Mouse (Mus musculus): ENCODE data around the gene Kdm2b. TPM values are rescaled to one million over a fixed set of nuclear protein-coding genes. Genes with fewer than 3 reads are reported as not detected.
A peak's percentile ranks its signal among the peaks of the same experiment; 100 is the strongest.

Kdm2b gene
- total RNA-seq, 2 experiments from 2014 or later: 58.6 to 59.2 TPM

GRCm38 (mm10) chr5:122863053-122863452 lies 126.6 kb downstream of the Kdm2b start:
- no peak for DNase-seq (ENCODE audit: low spot score in 2 of 2)

GRCm38 (mm10) chr5:122855858-122856257 lies 133.8 kb downstream of the Kdm2b start:
- DNase-seq (ENCODE audit: low spot score in 2 of 2): no peak

GRCm38 (mm10) chr5:122852611-122853010 lies 137.0 kb downstream of the Kdm2b start:
- no peak for DNase-seq (ENCODE audit: low spot score in 2 of 2)

GRCm38 (mm10) chr5:122850319-122851002 lies 139.2 kb downstream of the Kdm2b start:
- no peak for DNase-seq (ENCODE audit: low spot score in 2 of 2)

- peak; percentile 93 to 96 for DNase-seq (ENCODE audit: low spot score in 2 of 2)
Observed at GRCm38 (mm10) chr5:122849521-122850318, 139.9 kb downstream of the Kdm2b start, which contains the start of gene Rnf34. TSS of gene Rnf34 (plus strand) at chr5:122850048.

- DNase-seq (ENCODE audit: low spot score in 2 of 2): no peak
Observed at GRCm38 (mm10) chr5:122843799-122844198, 145.8 kb downstream of the Kdm2b start.

- DNase-seq (ENCODE audit: low spot score in 2 of 2): no peak
Observed at GRCm38 (mm10) chr5:122841126-122841525, 148.5 kb downstream of the Kdm2b start.

GRCm38 (mm10) chr5:122832996-122833395 lies 156.6 kb downstream of the Kdm2b start:
- DNase-seq (ENCODE audit: low spot score in 2 of 2): no peak

- no peak for DNase-seq (ENCODE audit: low spot score in 2 of 2)
Observed at GRCm38 (mm10) chr5:122832536-122832935, 157.1 kb downstream of the Kdm2b start.

GRCm38 (mm10) chr5:122825099-122825498 lies 164.5 kb downstream of the Kdm2b start:
- DNase-seq (ENCODE audit: low spot score in 2 of 2): no peak

- no peak for DNase-seq (ENCODE audit: low spot score in 2 of 2)
Observed at GRCm38 (mm10) chr5:122824450-122824849, 165.2 kb downstream of the Kdm2b start.

- DNase-seq (ENCODE audit: low spot score in 2 of 2): no peak
Observed at GRCm38 (mm10) chr5:122823976-122824375, 165.6 kb downstream of the Kdm2b start.

- DNase-seq (ENCODE audit: low spot score in 2 of 2): no peak
Observed at GRCm38 (mm10) chr5:122822441-122822840, 167.2 kb downstream of the Kdm2b start.

- DNase-seq (ENCODE audit: low spot score in 2 of 2): no peak
Observed at GRCm38 (mm10) chr5:122821524-122821885, 168.1 kb downstream of the Kdm2b start.

GRCm38 (mm10) chr5:122820777-122821523 lies 168.7 kb downstream of the Kdm2b start, which contains the start of gene Anapc5:
TSS of gene Anapc5 (minus strand) at chr5:122821339.
- DNase-seq (ENCODE audit: low spot score in 2 of 2): peak; percentile 85 to 89

Other genes with a start within 250 kb of the Kdm2b start
- 100 to 1,000 TPM; 103 to 117 TPM for gene Camkk2, start 210.4 kb downstream of the Kdm2b start, total RNA-seq (2021)
- 100 to 1,000 TPM; 252 to 292 TPM for gene Anapc5, start 168.5 kb downstream of the Kdm2b start, total RNA-seq (2021)
- gene Rnf34, start 139.8 kb downstream of the Kdm2b start, total RNA-seq (2021): 10 to 100 TPM; 43.5 to 57.1 TPM
- gene Orai1, start 25.3 kb upstream of the Kdm2b start, total RNA-seq (2021): 10 to 100 TPM; 16.1 to 19.2 TPM
- gene Morn3, start 57.2 kb upstream of the Kdm2b start, total RNA-seq (2021): under 1 TPM; 0.51 to 0.85 TPM
- 10 to 100 TPM; 19.6 to 24.5 TPM for gene Tmem120b, start 78.6 kb upstream of the Kdm2b start, total RNA-seq (2021)
- gene Rhof, start 142.9 kb upstream of the Kdm2b start, total RNA-seq (2021): 10 to 100 TPM; 40.9 to 46.6 TPM
- gene Setd1b, start 152.4 kb upstream of the Kdm2b start, total RNA-seq (2021): 10 to 100 TPM; 31.7 to 35.0 TPM
- gene Psmd9, start 179.6 kb upstream of the Kdm2b start, total RNA-seq (2021): 10 to 100 TPM; 31.4 to 39.8 TPM
- gene Hpd, start 192.9 kb upstream of the Kdm2b start, total RNA-seq (2021): under 1 TPM in 1 of 2 experiments, not detected in 1; 0.55 TPM

Measured in layer of hippocampus, postnatal 10 days (tissue).